Mouse (Mus musculus) spleen, adult 2 months (tissue): Measurements from ENCODE around the gene Glce. TPM values are rescaled to one million over a fixed set of nuclear protein-coding genes. Genes with fewer than 3 reads are reported as not detected.
A peak's percentile ranks its signal among the peaks of the same experiment; 100 is the strongest.

Experiments used
- DNase-seq, 2 experiments: peaks; one replicate each; pipeline versions ENCODE4 v3.0.0 to v3.0.0-alpha.2; 2012 to 2021; ENCODE audit warnings: low spot score in 2 of 2, low read depth in 1 of 2
- H3K27ac ChIP-seq: fragments of 200-500 bp; 2 replicates; pipeline ENCODE4 v1.5.1; 2012; ENCODE audit warnings: low read length, inconsistent platforms; ENCODE audit not compliant: insufficient read depth
- H3K27me3 ChIP-seq: fragments of 200-500 bp; 2 replicates; pipeline ENCODE4 v1.6.1; 2012; ENCODE audit warnings: mild to moderate bottlenecking, moderate library complexity, low read length, inconsistent platforms; ENCODE audit not compliant: control insufficient read depth, insufficient read depth
- H3K36me3 ChIP-seq: fragments of 200-500 bp; 2 replicates; pipeline ENCODE4 v1.6.1; 2012; ENCODE audit warnings: mild to moderate bottlenecking, low read length, inconsistent platforms; ENCODE audit not compliant: control insufficient read depth, insufficient read depth
- H3K4me1 ChIP-seq: fragments of 200-500 bp; 2 replicates; pipeline ENCODE4 v1.6.1; 2011; ENCODE audit warnings: inconsistent platforms; ENCODE audit not compliant: control insufficient read depth, insufficient read depth, insufficient read length
- H3K4me3 ChIP-seq: fragments of 200-500 bp; 2 replicates; pipeline ENCODE4 v1.5.1; 2011; ENCODE audit warnings: mild to moderate bottlenecking, inconsistent platforms; ENCODE audit not compliant: insufficient read depth, insufficient read length; ENCODE audit errors: extremely low read depth
- CTCF ChIP-seq: fragments of 200-500 bp; IDR thresholded peaks from 2 replicates; pipeline ENCODE4 v1.5.1; 2011; ENCODE audit warnings: mild to moderate bottlenecking, inconsistent platforms; ENCODE audit not compliant: insufficient read depth, insufficient read length, insufficient replicate concordance; ENCODE audit errors: extremely low read depth
- POLR2A ChIP-seq: fragments of 200-500 bp; IDR thresholded peaks from 2 replicates; pipeline ENCODE4 v1.6.1; 2011; ENCODE audit warnings: low read depth, low read length, inconsistent platforms
- WGBS: fragments of 180-500 bp; shearing (Covaris S2); methylation state at CpG from one replicate; pipeline ENCODE4 v1.1.7; 2018; 5-methylcytosine and 5-hydroxymethylcytosine counted together
- polyA plus RNA-seq: library from polyadenylated mRNA; depleted of rRNA; stranded (reverse); fragments of >200 nt; gene quantifications from 2 replicates; pipeline ENCODE4 v1.2.3, GENCODE M21; 2012

The Glce gene
- polyA plus RNA-seq, 1 experiment: 1.4 TPM

GRCm38 (mm10) chr9:62124266-62124665 is 1.8 kb upstream of the Glce start:
- TF ChIP-seq POLR2A (no peak), CTCF (no peak)
- Histone ChIP-seq H3K36me3 (no peaks in the 10 kb centered on the region), H3K4me3 (no peak overlapping the region), H3K4me1 (no peaks in the 10 kb centered on the region; the same call in none of the 2 replicates), H3K27me3 (no peaks in the 10 kb centered on the region), H3K27ac (no peak overlapping the region)
- 89% methylated on average over 1 of the region's 1 CpGs for WGBS
- DNase-seq: no peak

- WGBS: 88% methylated on average over 3 of the region's 3 CpGs
- H3K27me3 ChIP-seq: no peaks in the 10 kb centered on the region
- no peak for TF ChIP-seq POLR2A
- no peak for TF ChIP-seq CTCF
- no peaks in the 10 kb centered on the region for H3K36me3 ChIP-seq
- DNase-seq: no peak
- no peaks in the 10 kb centered on the region; the same call in none of the 2 replicates for H3K4me1 ChIP-seq
- H3K4me3 ChIP-seq: peak overlapping the region; percentile 66; the same call in 1 of the 2 replicates
- no peak overlapping the region for H3K27ac ChIP-seq
These were observed 1.0 kb upstream of the Glce start for GRCm38 (mm10) chr9:62123496-62123895.

- 0 out of 2 replicates have a peak, but pooled peaks have one; percentile 8 for TF ChIP-seq CTCF
- TF ChIP-seq POLR2A: no peak
- DNase-seq: peak in 1 of 2 experiments; percentile 38
- H3K4me1 ChIP-seq: no peaks in the 10 kb centered on the region; the same call in none of the 2 replicates
- no peaks in the 10 kb centered on the region for H3K27me3 ChIP-seq
- peak overlapping the region; percentile 82 for H3K4me3 ChIP-seq
- WGBS: under 1% methylated on average over 59 of the region's 59 CpGs
- no peaks in the 10 kb centered on the region for H3K36me3 ChIP-seq
- H3K27ac ChIP-seq: peak overlapping the region; percentile 68; the same call in 1 of the 2 replicates
These were observed 656 bp downstream of the Glce start for GRCm38 (mm10) chr9:62121551-62122447.

GRCm38 (mm10) chr9:62118754-62119153 is 3.7 kb downstream of the Glce start:
- Histone ChIP-seq H3K4me1 (no peaks in the 10 kb centered on the region; the same call in none of the 2 replicates), H3K36me3 (no peaks in the 10 kb centered on the region), H3K27ac (no peak overlapping the region), H3K27me3 (no peaks in the 10 kb centered on the region), H3K4me3 (no peak overlapping the region)
- no peak for DNase-seq
- 88% methylated on average over 3 of the region's 3 CpGs for WGBS
- TF ChIP-seq POLR2A (no peak), CTCF (no peak)

GRCm38 (mm10) chr9:62115826-62116225 is 6.6 kb downstream of the Glce start:
- no peak for TF ChIP-seq POLR2A
- TF ChIP-seq CTCF: no peak
- no peaks in the 10 kb centered on the region for H3K27me3 ChIP-seq
- no peaks in the 10 kb centered on the region for H3K36me3 ChIP-seq
- DNase-seq: no peak
- no peaks in the 10 kb centered on the region for H3K4me1 ChIP-seq
- H3K27ac ChIP-seq: no peak overlapping the region
- no peak overlapping the region for H3K4me3 ChIP-seq
- WGBS: 88% methylated on average over 3 of the region's 3 CpGs

GRCm38 (mm10) chr9:62096603-62097002 is 25.9 kb downstream of the Glce start:
- Histone ChIP-seq H3K4me3 (no peak overlapping the region), H3K27me3 (no peaks in the 10 kb centered on the region), H3K36me3 (no peaks in the 10 kb centered on the region), H3K4me1 (no peaks in the 10 kb centered on the region), H3K27ac (no peak overlapping the region)
- DNase-seq: no peak
- 86% methylated on average over 1 of the region's 1 CpGs for WGBS
- no peak for TF ChIP-seq POLR2A

- Histone ChIP-seq H3K27me3 (no peaks in the 10 kb centered on the region), H3K4me3 (no peak overlapping the region), H3K4me1 (no peaks in the 10 kb centered on the region), H3K36me3 (no peaks in the 10 kb centered on the region), H3K27ac (no peak overlapping the region)
- WGBS: 88% methylated on average over 5 of the region's 5 CpGs
- TF ChIP-seq CTCF (no peak), POLR2A (no peak)
- DNase-seq: no peak
These were observed 30.9 kb downstream of the Glce start for GRCm38 (mm10) chr9:62091604-62092003.
